ENCODE assay signal across 24 mouse cellular contexts in genomic region chr5:48588014-48588413, GRCm38 (mm10).
"Had no signal": no experiment of that assay in that cellular context is flagged by ENCODE, and none has a peak within 500 bp of the region (broad histone marks: within the 10 kb centered on the region; RNA-seq: fewer than 3 reads in every experiment).

No protein-coding gene starts in this region.

- ATAC-seq: liver, embryonic 12.5 days; liver, postnatal 0 days; lung, postnatal 0 days; midbrain, embryonic 13.5 days; midbrain, embryonic 15.5 days; midbrain, embryonic 16.5 days had no signal

- DNase-seq: left cerebral cortex, postnatal 4 days; liver; liver, embryonic 13.5 days; liver, postnatal 0 days; lung, adult 18-20 months; lung, adult 2 months; lung, embryonic 14.5 days; lung, postnatal 10 days; lung, postnatal 14 days; lung, postnatal 36 days; lung, postnatal 4 days; midbrain, embryonic 14.5 days had no signal

- H3K27me3 ChIP-seq: limb, embryonic 12.5 days; limb, embryonic 13.5 days; limb, embryonic 15.5 days; liver, embryonic 12.5 days; liver, embryonic 13.5 days; liver, embryonic 15.5 days; lung, embryonic 15.5 days; megakaryocyte, embryonic 14.5 days; midbrain, embryonic 12.5 days; midbrain, embryonic 13.5 days; midbrain, embryonic 15.5 days had no signal
